Mouse (Mus musculus) gastrocnemius, adult 2 months (tissue): Measurements from ENCODE around the gene Emg1. TPM values are rescaled to one million over a fixed set of nuclear protein-coding genes. Genes with fewer than 3 reads are reported as not detected.

Experiments
- DNase-seq: peaks from one replicate; pipeline ENCODE4 v3.0.0; 2022
- H3K27ac ChIP-seq: fragments of 200-600 bp; 2 replicates; pipeline ENCODE4 v1.8.1; 2022; ENCODE audit warnings: mild to moderate bottlenecking
- H3K4me3 ChIP-seq: fragments of 200-600 bp; 2 replicates; pipeline ENCODE4 v1.8.1; 2022; ENCODE audit warnings: mild to moderate bottlenecking, moderate library complexity
- CTCF ChIP-seq: fragments of 200-600 bp; IDR thresholded peaks from 2 replicates; pipeline ENCODE4 v1.8.1; 2022; ENCODE audit warnings: antibody characterized with exemption, mild to moderate bottlenecking, moderate library complexity
- intact Hi-C: fragments of 180-260 bp; cut with DNase I; formaldehyde crosslinking; loops from one replicate; pipeline ENCODE4 v1.15.1; 2025
- microRNA-seq: library from miRNA; unstranded; fragments of <30 nt; microRNA quantifications from one replicate; pipeline ENCODE4 v1.2.0, GENCODE M21; 2021
- total RNA-seq, 2 experiments: library from RNA; stranded (reverse); gene quantifications; 2 replicates each; pipeline ENCODE4 v1.2.3; 2021

Gene Emg1
- total RNA-seq, 2 experiments from 2014 or later, result 57.7 to 71.8 TPM

DNA sequence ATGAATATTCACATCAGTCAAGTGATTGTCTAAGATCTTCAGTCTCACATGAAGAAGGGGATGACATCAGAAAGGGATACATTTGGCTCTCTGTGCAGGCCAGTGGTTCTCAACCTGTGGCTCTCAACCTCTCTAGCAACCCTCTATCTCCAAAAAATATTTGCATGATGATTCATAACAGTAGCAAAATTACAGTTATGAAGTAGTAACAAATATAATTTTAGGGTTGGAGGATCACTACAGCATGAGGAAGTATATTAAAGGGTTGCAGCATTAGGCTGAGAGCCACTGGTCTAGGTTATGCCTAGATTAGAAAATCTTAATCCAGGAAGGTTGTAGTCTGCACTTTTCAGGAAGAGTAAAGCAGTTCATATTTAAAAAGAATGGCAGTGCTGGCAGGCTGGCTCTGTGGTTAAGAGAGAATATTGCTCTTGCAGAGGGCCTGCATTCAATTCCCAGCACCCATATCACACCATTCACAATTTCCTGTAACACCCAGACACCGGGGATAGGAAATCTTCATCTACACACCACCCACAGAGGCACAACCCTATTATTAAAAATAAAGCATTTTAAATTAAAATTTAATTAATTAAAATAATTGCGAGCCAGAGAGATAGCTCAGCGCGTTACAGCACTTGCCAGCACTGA lies 50.7 kb downstream of the Emg1 start:
- DNase-seq, result no peak
- Histone ChIP-seq H3K27ac (no peak overlapping the region), H3K4me3 (no peak overlapping the region)
- no peak for TF ChIP-seq CTCF
- intact Hi-C loops, result loop anchor here (5.0 kb wide), 2 partner anchors 41 to 81 kb away; partner anchors contain the start of gene Grcc10

DNA sequence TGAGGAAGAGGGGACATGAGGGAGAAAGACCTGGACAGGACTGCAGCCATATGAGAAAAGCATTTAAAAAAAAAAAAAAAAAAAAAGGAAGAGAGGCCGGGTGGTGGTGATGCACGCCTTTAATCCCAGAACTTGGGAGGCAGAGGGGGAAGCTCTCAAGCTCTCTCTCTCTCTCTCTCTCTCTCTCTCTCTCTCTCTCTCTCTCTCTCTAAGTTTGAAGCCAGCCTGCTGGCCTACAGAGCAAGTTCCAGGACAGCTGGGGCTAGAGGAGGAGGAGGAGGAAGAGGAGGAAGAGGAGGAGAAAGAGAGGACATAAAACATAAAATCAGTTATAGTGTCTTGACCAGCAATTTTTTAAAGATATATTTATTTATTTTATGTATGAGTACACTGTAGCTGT lies 53.9 kb downstream of the Emg1 start:
- TF ChIP-seq CTCF, result no peak
- intact Hi-C loops, result no loop called here
- H3K4me3 ChIP-seq, result no peak overlapping the region
- H3K27ac ChIP-seq, result no peak overlapping the region
- DNase-seq, result no peak

- Histone ChIP-seq H3K4me3 (no peak overlapping the region), H3K27ac (no peak overlapping the region)
- DNase-seq, result no peak
- intact Hi-C loops, result no loop called here
- no peak for TF ChIP-seq CTCF
Measured at GRCm38 (mm10) chr6:124655893-124656292, 56.1 kb downstream of the Emg1 start.

Small RNA genes lying within 50 kb of the gene (microRNA-seq; reads per million reads assigned to microRNA genes)
- not detected for gene Mir141
- 11.6 reads per million, percentile 10 among the genes with 10 or more reads in this experiment for gene Mir200c

Other genes starting within 250 kb of the Emg1 start
- gene Clstn3, start 247.4 kb downstream of the Emg1 start, total RNA-seq, result under 1 TPM; 0.36 to 0.64 TPM
- gene C1rl, start 219.1 kb downstream of the Emg1 start, total RNA-seq, result under 1 TPM; 0.28 to 0.61 TPM
- gene C1ra, start 199.8 kb downstream of the Emg1 start, total RNA-seq, result 10 to 100 TPM in 1 of 2 experiments, 1 to 10 TPM in 1; 7.4 to 10.5 TPM
- 10 to 100 TPM; 19.8 to 21.9 TPM for gene C1s1, start 169.8 kb downstream of the Emg1 start, total RNA-seq
- gene C1rb, start 141.9 kb downstream of the Emg1 start, total RNA-seq, result 1 to 10 TPM in 1 of 2 experiments, under 1 TPM in 1; 0.36 to 1.2 TPM
- under 1 TPM; 0.31 to 0.39 TPM for gene C1s2, start 76.1 kb downstream of the Emg1 start, total RNA-seq
- 10 to 100 TPM; 14.6 to 19.0 TPM for gene Lpcat3, start 49.2 kb downstream of the Emg1 start, total RNA-seq
- 100 to 1,000 TPM; 142 to 184 TPM for gene Phb2, start 158 bp upstream of the Emg1 start, total RNA-seq
- under 1 TPM; 0.61 to 0.87 TPM for gene Ptpn6, start 26.5 kb upstream of the Emg1 start, total RNA-seq
- 100 to 1,000 TPM; 145 to 182 TPM for gene Grcc10, start 29.2 kb upstream of the Emg1 start, total RNA-seq
- gene Gm45234, start 43.8 kb upstream of the Emg1 start, total RNA-seq, result not detected
- 10 to 100 TPM; 46.4 to 47.9 TPM for gene Atn1, start 44.3 kb upstream of the Emg1 start, total RNA-seq
- 1 to 10 TPM; 1.2 to 2.0 TPM for gene Eno2, start 57.5 kb upstream of the Emg1 start, total RNA-seq
- under 1 TPM in 1 of 2 experiments, not detected in 1; 0.48 TPM for gene Lrrc23, start 67.5 kb upstream of the Emg1 start, total RNA-seq
- 1 to 10 TPM; 2.0 to 2.5 TPM for gene Spsb2, start 96.5 kb upstream of the Emg1 start, total RNA-seq
- gene Tpi1, start 102.1 kb upstream of the Emg1 start, total RNA-seq, result 1,000 to 10,000 TPM; 2,224 to 2,391 TPM
- gene Usp5, start 117.3 kb upstream of the Emg1 start, total RNA-seq, result 10 to 100 TPM; 43.4 to 50.1 TPM
- gene Cdca3, start 117.4 kb upstream of the Emg1 start, total RNA-seq, result under 1 TPM; 0.26 to 0.31 TPM
- 1 to 10 TPM in 1 of 2 experiments, under 1 TPM in 1; 0.75 to 1.4 TPM for gene Gnb3, start 128.1 kb upstream of the Emg1 start, total RNA-seq
- gene P3h3, start 145.6 kb upstream of the Emg1 start, total RNA-seq, result 1 to 10 TPM; 4.1 to 7.1 TPM
- not detected for gene Gpr162, start 151.8 kb upstream of the Emg1 start, total RNA-seq
- gene Cd4, start 176.0 kb upstream of the Emg1 start, total RNA-seq, result not detected
- gene Lag3, start 199.5 kb upstream of the Emg1 start, total RNA-seq, result under 1 TPM; 0.11 to 0.13 TPM
- gene Ptms, start 207.9 kb upstream of the Emg1 start, total RNA-seq, result 10 to 100 TPM; 65.5 to 99.4 TPM
- gene Mlf2, start 219.2 kb upstream of the Emg1 start, total RNA-seq, result 100 to 1,000 TPM; 202 to 204 TPM